Mouse (Mus musculus): Measurements from ENCODE around the gene Hephl1.

GRCm38 (mm10) chr9:15101531-15102161 lies 10.3 kb downstream of the Hephl1 start:
- TF ChIP-seq CTCF (IDR thresholded peaks at IDR 0.05; ENCODE audit: low read depth): no peak
- TF ChIP-seq EP300 (optimal IDR thresholded peaks at IDR 0.05): no peak
